Mouse (Mus musculus): ENCODE data around the gene Fbln1. TPM values are rescaled to one million over a fixed set of nuclear protein-coding genes. Genes with fewer than 3 reads are reported as not detected.

Gene Fbln1
- 1 to 10 TPM; 2.7 to 4.2 TPM for total RNA-seq (2023)

GRCm38 (mm10) chr15:85205792-85206702 is at the start of gene Fbln1:
Gene Fbln1, plus strand, starts transcription at chr15:85205949.

DNA sequence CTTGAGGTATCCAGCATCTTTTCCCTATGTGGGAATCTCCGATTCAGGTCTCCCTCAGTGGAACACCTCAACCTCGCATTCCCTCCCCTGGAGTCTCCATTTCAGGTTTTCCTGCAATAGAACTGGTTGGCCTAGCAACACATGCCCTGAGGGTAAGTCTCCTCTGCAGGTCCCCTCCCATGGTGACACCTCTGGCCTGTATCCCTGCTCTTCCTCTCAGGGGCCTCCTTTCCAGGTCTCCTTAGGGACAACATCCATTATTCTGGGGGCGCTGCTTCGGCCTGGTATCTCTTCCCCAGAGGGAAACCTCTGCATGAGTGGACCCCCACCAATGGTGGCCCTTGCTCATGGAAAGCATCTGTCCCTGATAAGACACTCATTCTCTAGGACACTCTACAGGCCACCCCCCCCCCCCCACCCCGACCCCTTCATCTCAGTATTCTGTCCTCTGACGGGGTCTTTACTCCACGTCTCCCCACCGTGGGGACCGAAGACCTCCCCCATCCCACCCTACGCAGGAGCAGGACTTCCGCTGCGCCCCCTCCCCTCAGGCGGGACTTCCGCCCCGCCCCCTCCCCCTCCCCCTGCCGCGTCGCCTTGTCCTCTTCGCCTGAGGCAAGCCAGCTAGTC is 130.0 kb downstream of the Fbln1 start, which contains the start of gene Atxn10:
TSS of gene Atxn10 (plus strand) at position 575 of the 630 bp plus-strand sequence.

Other genes starting within 250 kb of the Fbln1 start
- gene 5031439G07Rik, start 217.4 kb upstream of the Fbln1 start, total RNA-seq (2023) = 10 to 100 TPM; 78.0 to 95.9 TPM
- gene Upk3a, start 188.8 kb upstream of the Fbln1 start, total RNA-seq (2023) = not detected
- gene Fam118a, start 177.0 kb upstream of the Fbln1 start, total RNA-seq (2023) = 1 to 10 TPM; 7.2 to 9.3 TPM
- not detected for gene Smc1b, start 74.0 kb upstream of the Fbln1 start, total RNA-seq (2023)
- not detected for gene Ribc2, start 73.9 kb upstream of the Fbln1 start, total RNA-seq (2023)
- 100 to 1,000 TPM; 180 to 181 TPM for gene Atxn10, start 130.3 kb downstream of the Fbln1 start, total RNA-seq (2023)

Measured in neutrophil, adult 59 days (primary cell).